Mouse (Mus musculus) heart, postnatal 25 days (tissue): ENCODE measurements around the gene Ociad2. TPM values are rescaled to one million over a fixed set of nuclear protein-coding genes. Genes with fewer than 3 reads are reported as not detected.
"Not testable (repeated sequence)": the region's sequence is repeated elsewhere in the genome, so short reads cannot be mapped to it uniquely, and the experiment has no call there.

Experiments used
- DNase-seq: peaks from one replicate; pipeline ENCODE4 v3.0.0; 2022; ENCODE audit warnings: low spot score
- intact Hi-C: fragments of 180-260 bp; cut with DNase I; formaldehyde crosslinking; loops from one replicate; pipeline ENCODE4 v1.15.1; 2025
- total RNA-seq, 2 experiments: library from RNA; stranded (reverse); gene quantifications; 2 replicates each; pipeline ENCODE4 v1.2.3; 2021

Ociad2 gene
- total RNA-seq, 2 experiments from 2014 or later, result 8.8 to 9.5 TPM

GRCm38 (mm10) chr5:73359134-73359751, 18.4 kb upstream of the Ociad2 start:
- DNase-seq, result no peak
- intact Hi-C loops, result no loop called here

- DNase-seq, result no peak
- intact Hi-C loops, result no loop called here
Measured at GRCm38 (mm10) chr5:73355393-73355792, 14.6 kb upstream of the Ociad2 start.

GRCm38 (mm10) chr5:73353978-73354377, 13.2 kb upstream of the Ociad2 start:
- intact Hi-C loops, result no loop called here
- no peak for DNase-seq

- intact Hi-C loops, result no loop called here
- no peak for DNase-seq
Measured at GRCm38 (mm10) chr5:73353519-73353918, 12.7 kb upstream of the Ociad2 start.

GRCm38 (mm10) chr5:73351796-73352195, 11.0 kb upstream of the Ociad2 start:
- intact Hi-C loops, result no loop called here
- DNase-seq, result no peak

GRCm38 (mm10) chr5:73349514-73349913, 8.7 kb upstream of the Ociad2 start:
- intact Hi-C loops, result no loop called here
- no peak for DNase-seq

GRCm38 (mm10) chr5:73345254-73345653, 4.4 kb upstream of the Ociad2 start:
- intact Hi-C loops, result no loop called here
- no peak for DNase-seq

- intact Hi-C loops, result no loop called here
- DNase-seq, result peak; percentile 4
Measured at GRCm38 (mm10) chr5:73344310-73344709, 3.5 kb upstream of the Ociad2 start.

- DNase-seq, result no peak
- intact Hi-C loops, result no loop called here
Measured at GRCm38 (mm10) chr5:73342701-73343355, 2.0 kb upstream of the Ociad2 start.

- no peak for DNase-seq
- intact Hi-C loops, result no loop called here
Measured at GRCm38 (mm10) chr5:73339779-73340722, 777 bp downstream of the Ociad2 start.

GRCm38 (mm10) chr5:73338832-73339163, 2.0 kb downstream of the Ociad2 start:
- intact Hi-C loops, result no loop called here
- no peak for DNase-seq

GRCm38 (mm10) chr5:73337961-73338831, 2.6 kb downstream of the Ociad2 start:
- intact Hi-C loops, result no loop called here
- DNase-seq, result no peak

- intact Hi-C loops, result no loop called here
- DNase-seq, result no peak
Measured at GRCm38 (mm10) chr5:73336448-73336847, 4.4 kb downstream of the Ociad2 start.

GRCm38 (mm10) chr5:73331002-73331401, 9.8 kb downstream of the Ociad2 start:
- intact Hi-C loops, result no loop called here
- DNase-seq, result no peak

GRCm38 (mm10) chr5:73324526-73325170, 16.2 kb downstream of the Ociad2 start:
- intact Hi-C loops, result no loop called here
- DNase-seq, result no peak

- intact Hi-C loops, result no loop called here
Measured at GRCm38 (mm10) chr5:73323602-73324001, 17.2 kb downstream of the Ociad2 start.

GRCm38 (mm10) chr5:73322684-73323083, 18.1 kb downstream of the Ociad2 start:
- DNase-seq, intact Hi-C loops: not testable (repeated sequence)

More at GRCm38 (mm10) chr5:73323602-73324001, 17.2 kb downstream of the Ociad2 start:
- no peak for DNase-seq

GRCm38 (mm10) chr5:73319306-73319705, 21.5 kb downstream of the Ociad2 start:
- intact Hi-C loops, result loop anchor here (5.0 kb wide), 1 partner anchor 58 kb away; no protein-coding TSS in a partner anchor
- no peak for DNase-seq

GRCm38 (mm10) chr5:73314654-73315053, 26.2 kb downstream of the Ociad2 start:
- intact Hi-C loops, result loop anchor here (5.0 kb wide), 1 partner anchor 63 kb away; no protein-coding TSS in a partner anchor
- DNase-seq, result no peak
